Mouse (Mus musculus) leukemia stem cell, adult 10-12 weeks (primary cell): ENCODE results near the gene Nsdhl. TPM values are rescaled to one million over a fixed set of nuclear protein-coding genes. Genes with fewer than 3 reads are reported as not detected.

Experiments
- polyA plus RNA-seq: library from polyadenylated mRNA; stranded (reverse); fragments of >175 nt; gene quantifications from 2 replicates; pipeline ENCODE4 v1.2.3, GENCODE M21; 2012; ENCODE audit warnings: low replicate concordance

Nsdhl gene
- 0.48 and 2.9 TPM in 2 replicates for polyA plus RNA-seq

DNA sequence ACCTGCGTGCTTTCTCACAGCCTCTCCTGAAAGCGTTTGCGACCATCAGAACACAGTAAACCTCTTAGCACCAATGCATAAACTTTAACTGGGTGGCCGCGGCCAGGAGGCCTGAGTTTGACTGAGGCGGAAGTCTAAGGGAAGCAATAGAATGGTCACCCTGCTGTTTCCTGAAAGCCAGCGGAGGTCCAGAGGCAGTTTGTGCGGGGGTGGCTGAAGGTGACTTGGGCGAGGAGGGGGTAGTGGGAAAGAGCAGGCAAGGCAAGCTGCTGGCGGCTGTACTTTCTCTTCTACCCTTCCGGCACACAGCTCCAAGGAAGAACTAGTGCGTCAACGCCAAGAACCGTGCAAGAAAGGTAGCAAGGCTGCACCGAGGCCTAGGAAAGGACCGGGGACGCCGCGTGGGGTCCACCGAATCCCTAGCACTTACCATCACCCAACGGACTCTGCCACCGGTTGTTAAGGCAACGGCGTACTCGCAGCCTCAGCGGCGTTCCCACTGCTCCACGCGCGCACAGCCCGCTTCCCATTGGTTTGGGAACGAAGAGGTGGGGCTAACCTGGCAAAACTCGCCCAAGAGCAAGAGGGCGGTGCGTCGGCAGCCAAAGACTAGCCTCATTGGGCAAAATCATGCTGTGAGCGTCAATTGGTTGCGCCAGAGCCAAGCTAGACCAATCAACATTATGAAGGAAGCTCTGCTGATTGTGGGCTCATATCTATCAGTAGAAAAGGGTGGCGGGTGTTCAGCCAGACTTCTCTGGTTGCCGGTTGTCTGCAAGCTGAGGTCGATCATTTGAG, at the start of gene Nsdhl, which contains the start of gene Cetn2:
TSS of gene Nsdhl (plus strand) at position 674 of the 798 bp plus-strand sequence.
TSS of gene Cetn2 (minus strand) at position 528 of the 798 bp plus-strand sequence.

DNA sequence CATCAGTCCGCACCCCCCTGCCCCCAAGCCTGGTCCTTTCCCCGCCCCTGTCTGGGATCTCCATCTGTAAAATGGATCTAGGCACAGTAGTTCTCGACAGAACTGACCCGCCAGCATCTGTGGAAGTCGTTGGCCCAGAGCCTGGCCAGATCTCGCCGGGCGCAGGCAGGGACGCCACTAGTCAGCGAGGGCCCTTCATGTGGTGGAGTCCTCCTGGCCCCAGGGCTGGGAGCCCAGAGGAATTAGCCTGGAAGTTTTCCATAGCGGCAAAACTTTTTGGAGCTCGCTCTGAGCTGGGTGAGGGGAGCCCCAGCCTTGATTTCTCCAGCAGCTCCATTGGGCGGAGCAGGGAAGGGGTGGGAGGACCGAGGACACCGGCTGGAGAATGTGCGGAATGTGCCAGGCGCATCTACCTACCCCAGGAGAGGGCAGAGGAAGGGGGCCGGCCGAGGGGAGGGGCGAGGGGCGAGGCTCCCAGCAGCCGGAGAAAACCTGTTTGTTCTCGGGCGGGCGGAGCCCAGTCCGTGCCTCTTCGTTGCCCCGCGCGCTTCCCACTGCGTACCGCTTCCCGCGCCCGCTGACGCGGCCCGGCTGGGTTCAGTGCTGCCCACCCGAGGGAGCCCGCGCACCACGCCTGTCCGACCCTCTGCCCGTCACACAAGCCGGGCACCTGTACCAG, 68.6 kb downstream of the Nsdhl start, which contains the start of gene Zfp185:
TSS of gene Zfp185 (plus strand) at position 499 of the 679 bp plus-strand sequence.

Other genes starting within 250 kb of the Nsdhl start
- gene Gabrq, start 93.4 kb upstream of the Nsdhl start, polyA plus RNA-seq: not detected in 2 replicates
- gene Cetn2, start 146 bp upstream of the Nsdhl start, polyA plus RNA-seq: 1.4 TPM in 1 of 2 replicates, not detected in the other
- not detected in 2 replicates for gene Zfp185, start 68.8 kb downstream of the Nsdhl start, polyA plus RNA-seq
- gene Pnma5, start 118.5 kb downstream of the Nsdhl start, polyA plus RNA-seq: not detected in 2 replicates
- 0.11 TPM in 1 of 2 replicates, not detected in the other for gene Pnma3, start 146.2 kb downstream of the Nsdhl start, polyA plus RNA-seq
- gene Xlr4a, start 163.9 kb downstream of the Nsdhl start, polyA plus RNA-seq: 0.15 TPM in 1 of 2 replicates, not detected in the other
- not detected in 2 replicates for gene Xlr3a, start 178.5 kb downstream of the Nsdhl start, polyA plus RNA-seq
- gene Gm14685, start 198.5 kb downstream of the Nsdhl start, polyA plus RNA-seq: 0.14 TPM in 1 of 2 replicates, not detected in the other
- gene Xlr5b, start 230.2 kb downstream of the Nsdhl start, polyA plus RNA-seq: not detected in 2 replicates
- gene DXBay18, start 230.9 kb downstream of the Nsdhl start, polyA plus RNA-seq: not detected in 2 replicates